Mouse (Mus musculus): ENCODE measurements at regions not wholly inside any gene's neighbourhood (a gene's known extent, or its start where the extent isn't known, plus 50 kb on each side); places are given as distances from the start of the nearest gene placed in this dataset.

- TF ChIP-seq GATA4 (IDR thresholded peaks at IDR 0.05; ENCODE audit: insufficient replicate concordance, low read length), result no peak
Measured at GRCm38 (mm10) chr11:45154070-45154469, 537.0 kb downstream of the Ebf1 start.

- no peak for TF ChIP-seq GATA4 (IDR thresholded peaks at IDR 0.05; ENCODE audit: insufficient replicate concordance, low read length)
Measured at GRCm38 (mm10) chr11:45154497-45154896, 537.4 kb downstream of the Ebf1 start.

- no peak for TF ChIP-seq GATA4 (IDR thresholded peaks at IDR 0.05; ENCODE audit: insufficient replicate concordance, low read length)
Measured at GRCm38 (mm10) chr11:45155782-45156181, 538.7 kb downstream of the Ebf1 start.

GRCm38 (mm10) chr11:45158282-45158681 lies 541.2 kb downstream of the Ebf1 start:
- TF ChIP-seq GATA4 (IDR thresholded peaks at IDR 0.05; ENCODE audit: insufficient replicate concordance, low read length), result peak; percentile 85

- no peak for TF ChIP-seq GATA4 (IDR thresholded peaks at IDR 0.05; ENCODE audit: insufficient replicate concordance, low read length)
Measured at GRCm38 (mm10) chr11:45160871-45161270, 543.8 kb downstream of the Ebf1 start.

GRCm38 (mm10) chr11:45173546-45173945 lies 556.4 kb downstream of the Ebf1 start:
- no peak for TF ChIP-seq GATA4 (IDR thresholded peaks at IDR 0.05; ENCODE audit: insufficient replicate concordance, low read length)

- no peak for TF ChIP-seq GATA4 (IDR thresholded peaks at IDR 0.05; ENCODE audit: insufficient replicate concordance, low read length)
Measured at GRCm38 (mm10) chr11:45174071-45174470, 557.0 kb downstream of the Ebf1 start.

- TF ChIP-seq GATA4 (IDR thresholded peaks at IDR 0.05; ENCODE audit: insufficient replicate concordance, low read length), result no peak
Measured at GRCm38 (mm10) chr11:45174811-45175798, 558.0 kb downstream of the Ebf1 start.

- TF ChIP-seq GATA4 (IDR thresholded peaks at IDR 0.05; ENCODE audit: insufficient replicate concordance, low read length), result no peak
Measured at GRCm38 (mm10) chr11:45176971-45177370, 559.9 kb downstream of the Ebf1 start.

GRCm38 (mm10) chr11:45178036-45178435 lies 560.9 kb downstream of the Ebf1 start:
- no peak for TF ChIP-seq GATA4 (IDR thresholded peaks at IDR 0.05; ENCODE audit: insufficient replicate concordance, low read length)

GRCm38 (mm10) chr11:45179019-45179418 lies 561.9 kb downstream of the Ebf1 start:
- no peak for TF ChIP-seq GATA4 (IDR thresholded peaks at IDR 0.05; ENCODE audit: insufficient replicate concordance, low read length)

- TF ChIP-seq GATA4 (IDR thresholded peaks at IDR 0.05; ENCODE audit: insufficient replicate concordance, low read length), result no peak
Measured at GRCm38 (mm10) chr11:45190601-45191370, 573.7 kb downstream of the Ebf1 start.

GRCm38 (mm10) chr11:45191392-45192189 lies 574.5 kb downstream of the Ebf1 start:
- TF ChIP-seq GATA4 (IDR thresholded peaks at IDR 0.05; ENCODE audit: insufficient replicate concordance, low read length), result no peak

- no peak for TF ChIP-seq GATA4 (IDR thresholded peaks at IDR 0.05; ENCODE audit: insufficient replicate concordance, low read length)
Measured at GRCm38 (mm10) chr11:45193319-45193718, 576.2 kb downstream of the Ebf1 start.

GRCm38 (mm10) chr11:45199520-45199919 lies 582.4 kb downstream of the Ebf1 start:
- TF ChIP-seq GATA4 (IDR thresholded peaks at IDR 0.05; ENCODE audit: insufficient replicate concordance, low read length), result no peak

Measured in liver, adult (tissue).